Mouse (Mus musculus): ENCODE results near the gene Ncor2. TPM values are rescaled to one million over a fixed set of nuclear protein-coding genes. Genes with fewer than 3 reads are reported as not detected.

Ncor2 gene
- polyA plus RNA-seq (2017; shearing (Covaris generic)): 5.5 TPM

DNA sequence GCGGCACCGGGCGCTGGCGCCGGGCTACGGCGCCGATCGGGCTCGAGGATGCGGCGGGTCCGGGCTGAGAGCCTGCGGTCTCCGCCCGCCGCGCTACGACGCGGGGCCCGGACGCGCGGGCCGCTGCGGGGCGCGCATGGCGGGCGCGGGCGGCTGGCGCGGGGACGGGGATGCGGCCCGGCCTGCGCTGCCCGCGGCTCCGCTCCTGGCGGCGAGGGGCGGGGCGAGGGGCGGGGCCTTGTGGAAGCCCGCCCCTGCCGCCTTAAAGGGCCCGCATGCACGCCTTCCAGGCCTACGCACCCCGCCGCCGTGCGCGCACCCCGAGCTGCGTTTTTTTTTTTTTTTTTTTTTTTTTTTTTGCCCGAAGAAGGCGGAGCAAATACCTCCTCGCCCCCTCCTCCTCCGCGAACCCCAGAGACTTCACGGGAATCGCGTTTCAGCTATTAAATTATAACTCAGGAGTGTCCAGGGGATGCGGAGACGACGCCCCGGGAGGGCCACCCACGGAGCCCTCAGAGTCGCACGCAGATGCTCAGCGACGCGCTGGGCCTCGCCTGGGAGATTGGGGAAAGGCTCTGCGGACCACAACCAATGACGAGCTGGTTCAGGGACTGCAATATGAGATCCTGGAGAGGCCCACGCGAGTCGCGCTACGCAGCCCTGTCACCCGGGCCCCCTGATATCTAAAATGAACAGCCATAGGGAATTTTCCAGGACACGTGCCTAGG, at the start of gene Ncor2:
Ncor2 (minus strand) TSS at position 213 of the 728 bp plus-strand sequence.

DNA sequence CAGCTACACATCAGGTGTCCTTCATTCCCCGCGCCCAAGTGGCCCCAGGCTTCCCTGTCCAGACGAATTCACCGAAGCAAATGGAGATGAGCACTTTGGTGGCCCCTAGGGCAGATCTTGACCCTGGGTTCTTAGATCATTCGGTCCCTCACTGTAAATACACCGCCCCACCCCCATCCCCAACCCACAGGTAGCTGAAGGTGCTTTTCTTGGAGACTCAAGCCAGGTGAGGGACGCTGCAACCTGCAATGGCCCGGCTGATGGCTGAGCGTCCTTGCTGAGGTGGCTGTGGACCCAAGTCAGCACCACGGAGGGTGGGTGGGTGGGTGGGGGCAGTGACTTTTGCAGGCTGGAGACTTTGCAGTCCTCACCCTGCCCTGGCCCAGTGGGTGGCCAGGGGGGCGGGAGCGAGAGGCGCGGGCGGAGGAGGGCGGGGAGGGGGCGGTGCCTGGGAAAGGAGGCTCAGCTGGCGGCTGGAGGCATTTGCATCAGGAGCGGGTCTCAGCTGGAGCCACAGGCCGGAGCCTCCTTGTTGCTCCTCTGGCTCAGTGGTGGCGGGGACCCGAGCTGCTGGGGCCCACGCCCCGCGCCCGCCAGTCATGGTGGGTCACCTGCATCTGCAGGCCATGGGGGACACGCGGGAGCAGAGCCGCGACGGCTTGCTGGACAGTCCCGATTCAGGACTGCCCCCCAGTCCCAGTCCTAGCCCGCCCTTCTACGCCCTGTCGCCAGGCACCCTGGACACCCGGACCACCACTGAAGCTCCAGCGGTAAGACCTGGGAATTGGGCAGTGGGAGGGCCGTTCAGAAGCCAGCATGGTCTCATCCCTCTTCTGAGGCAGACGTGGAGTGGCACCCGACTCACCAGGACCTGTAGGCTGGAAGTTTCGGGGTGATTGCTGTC, 175.8 kb downstream of the Ncor2 start, which contains the start of gene Rflna:
Rflna (plus strand) TSS at position 253 of the 904 bp plus-strand sequence.

Other genes with a start within 250 kb of the Ncor2 start
- 0.35 TPM for gene Rflna, start 176.0 kb downstream of the Ncor2 start, polyA plus RNA-seq (2017; shearing (Covaris generic))
- gene Scarb1, start 161.9 kb upstream of the Ncor2 start, polyA plus RNA-seq (2017; shearing (Covaris generic)): 21.2 TPM
- gene Gm10382, start 210.1 kb upstream of the Ncor2 start, polyA plus RNA-seq (2017; shearing (Covaris generic)): 4.0 TPM
- 1,463 TPM for gene Ubc, start 211.0 kb upstream of the Ncor2 start, polyA plus RNA-seq (2017; shearing (Covaris generic))